Mouse (Mus musculus): ENCODE data around the gene Wipi1.

DNA sequence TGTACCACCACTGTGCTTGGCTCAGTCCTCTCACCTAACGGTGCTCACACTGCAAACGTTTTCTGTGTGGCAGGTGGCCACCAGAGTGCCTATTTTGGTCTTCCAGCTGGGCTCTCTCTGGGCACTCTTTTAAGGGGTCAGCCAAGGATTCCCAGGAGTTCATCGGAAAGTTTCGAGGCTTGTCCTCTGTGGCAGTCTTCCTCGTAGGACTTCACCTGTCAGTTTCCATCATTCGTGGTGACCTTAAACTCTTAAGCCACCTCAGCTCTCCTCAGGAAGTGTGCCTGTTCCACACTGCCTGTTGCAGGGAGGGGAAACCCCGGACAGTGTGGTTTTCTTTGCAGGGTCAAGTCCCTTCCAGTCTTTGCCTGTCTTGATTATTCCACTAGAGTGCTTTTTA lies 42.0 kb downstream of the Wipi1 start:
- peak in 1 of 3 experiments; percentile 19 for TF ChIP-seq MYOG (IDR thresholded peaks at IDR 0.05; ENCODE audit: control insufficient read depth in 1 of 3, insufficient read depth in 1 of 3, insufficient read length in 2 of 3, low read depth in 2 of 3)
- peak; percentile 14 for TF ChIP-seq POLR2AphosphoS2 (IDR thresholded peaks at IDR 0.05; ENCODE audit: insufficient read length, low read depth)
- TF ChIP-seq E2F4 (IDR thresholded peaks at IDR 0.05; ENCODE audit: insufficient read depth), result no peak
- TF ChIP-seq POLR2A (IDR thresholded peaks at IDR 0.05; ENCODE audit: insufficient read length, low read depth), result no peak
- no peak for TF ChIP-seq CEBPB (IDR thresholded peaks at IDR 0.05; ENCODE audit: insufficient read depth, poor library complexity, severe bottlenecking)
- no peak for TF ChIP-seq TCF12 (IDR thresholded peaks at IDR 0.05; ENCODE audit: insufficient read depth, poor library complexity, severe bottlenecking)
- TF ChIP-seq USF1 (IDR thresholded peaks at IDR 0.05; ENCODE audit: low read depth), result no peak
- TF ChIP-seq MAX (IDR thresholded peaks at IDR 0.05; ENCODE audit: low read depth), result no peak
- peak in 1 of 3 experiments; percentile 45 for TF ChIP-seq MYOD1 (IDR thresholded peaks at IDR 0.05; ENCODE audit: control insufficient read depth in 1 of 3, insufficient read length in 2 of 3, low read depth in 2 of 3)
- no peak for TF ChIP-seq REST (IDR thresholded peaks at IDR 0.05; ENCODE audit: insufficient read depth, insufficient read length)
- TF ChIP-seq TCF3 (IDR thresholded peaks at IDR 0.05; ENCODE audit: insufficient read length, low read depth), result no peak
